Mouse (Mus musculus): ENCODE data around the gene 1700025C18Rik.
A peak's percentile ranks its signal among the peaks of the same experiment; 100 is the strongest.

The 1700025C18Rik gene

GRCm38 (mm10) chr2:165034131-165035057 is 56.2 kb downstream of the 1700025C18Rik start, which contains the start of gene Ncoa5:
Gene Ncoa5, minus strand, starts transcription at chr2:165034867.
- peak; percentile 98 to 99 for DNase-seq

- no peak for DNase-seq
Measured at GRCm38 (mm10) chr2:165033306-165033705, 57.2 kb downstream of the 1700025C18Rik start.

GRCm38 (mm10) chr2:165032533-165032932 is 58.0 kb downstream of the 1700025C18Rik start:
- peak; percentile 19 to 52 for DNase-seq

All from kidney, postnatal 25 days (tissue).